Mouse (Mus musculus) heart, postnatal 25 days (tissue): ENCODE results near the gene Slc23a2. TPM values are rescaled to one million over a fixed set of nuclear protein-coding genes. Genes with fewer than 3 reads are reported as not detected.

Source experiments
- DNase-seq: peaks from one replicate; pipeline ENCODE4 v3.0.0; 2022; ENCODE audit warnings: low spot score
- intact Hi-C: fragments of 180-260 bp; cut with DNase I; formaldehyde crosslinking; loops from one replicate; pipeline ENCODE4 v1.15.1; 2025
- total RNA-seq, 2 experiments: library from RNA; stranded (reverse); gene quantifications; 2 replicates each; pipeline ENCODE4 v1.2.3; 2021

The Slc23a2 gene
- total RNA-seq, 2 experiments from 2014 or later: 13.5 to 14.5 TPM

DNA sequence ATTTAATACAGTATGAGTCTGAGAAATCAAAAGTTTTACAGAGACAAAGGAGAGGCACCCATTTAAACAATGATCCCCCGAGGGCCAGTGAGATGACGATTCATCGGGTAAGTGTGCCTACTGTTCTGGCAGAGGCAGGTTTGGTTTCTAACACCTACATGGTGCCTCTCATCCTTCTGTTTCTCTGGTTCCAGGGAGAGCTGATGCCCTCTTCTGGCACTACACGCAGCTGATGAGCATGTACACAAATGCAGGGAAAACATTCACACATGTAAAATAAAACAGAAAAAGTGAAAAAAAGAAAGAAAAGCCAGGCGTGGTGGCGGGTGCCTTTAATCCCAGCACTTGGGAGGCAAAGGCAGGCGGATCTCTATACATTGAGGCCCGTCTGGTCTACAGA is 85.0 kb downstream of the Slc23a2 start:
- DNase-seq: no peak
- intact Hi-C loops: loop anchor here (5.0 kb wide), 2 partner anchors 73 to 182 kb away; no protein-coding TSS in a partner anchor

DNA sequence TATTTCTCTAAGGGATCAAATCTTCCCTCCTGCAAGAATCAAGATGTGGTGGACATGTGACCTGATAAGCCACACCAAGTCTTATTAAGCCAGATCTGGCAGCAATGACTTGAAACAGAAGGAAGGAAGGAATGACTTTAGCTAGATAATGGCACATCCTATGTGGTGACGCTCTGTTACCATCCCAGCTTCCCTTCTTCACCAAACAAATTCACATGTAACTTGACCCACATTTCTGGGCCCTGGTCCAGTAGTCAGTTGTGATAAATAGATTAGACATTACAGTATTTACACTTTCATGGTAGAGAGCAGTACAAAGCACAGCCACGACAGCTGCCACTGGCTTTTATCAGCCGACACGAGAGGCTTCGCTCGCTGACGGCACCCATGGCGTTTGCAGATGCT is 89.6 kb downstream of the Slc23a2 start:
- intact Hi-C loops: loop anchor here (5.0 kb wide), 1 partner anchor 68 kb away; no protein-coding TSS in a partner anchor
- DNase-seq: no peak

DNA sequence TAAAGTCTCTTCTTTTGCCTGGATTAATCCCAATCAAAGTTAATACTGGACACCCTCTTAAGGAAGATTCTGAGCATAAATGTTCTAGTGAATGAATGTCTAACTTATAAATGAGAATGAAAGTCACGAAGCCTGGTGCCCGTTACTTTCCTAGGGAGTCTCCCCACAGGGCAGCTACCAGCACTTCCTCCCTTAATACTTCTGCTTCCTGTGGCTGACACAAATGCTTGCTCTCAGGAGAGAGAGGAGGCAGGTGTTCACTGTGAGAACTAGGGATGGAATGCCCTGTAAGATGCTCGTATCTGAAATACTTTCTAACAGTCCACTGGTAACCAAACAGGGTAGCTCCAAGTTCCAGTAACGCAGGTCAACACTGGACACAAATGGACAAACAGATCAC is 91.1 kb downstream of the Slc23a2 start:
- intact Hi-C loops: no loop called here

DNA sequence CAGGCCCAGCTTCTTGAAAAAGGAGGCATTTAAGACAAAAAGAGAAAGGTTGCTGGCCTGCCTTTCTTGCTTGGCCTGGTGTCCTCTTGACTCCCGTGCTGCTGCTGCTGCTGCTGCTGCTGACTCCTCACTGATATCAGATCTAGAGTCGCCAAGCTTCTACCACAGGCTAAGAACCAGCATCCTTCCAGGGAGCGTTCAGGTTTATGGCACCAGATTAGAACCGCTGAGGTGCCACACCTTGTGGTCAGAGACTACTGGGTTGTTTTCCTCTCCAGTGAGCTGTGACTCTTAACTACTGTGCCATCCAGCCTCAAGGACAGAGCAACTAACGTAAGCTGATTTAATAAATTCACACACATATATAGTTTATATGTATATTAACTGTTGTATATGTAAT is 93.1 kb downstream of the Slc23a2 start:
- intact Hi-C loops: no loop called here
- no peak for DNase-seq

More for the DNA sequence above, 91.1 kb downstream of the Slc23a2 start:
- no peak for DNase-seq

DNA sequence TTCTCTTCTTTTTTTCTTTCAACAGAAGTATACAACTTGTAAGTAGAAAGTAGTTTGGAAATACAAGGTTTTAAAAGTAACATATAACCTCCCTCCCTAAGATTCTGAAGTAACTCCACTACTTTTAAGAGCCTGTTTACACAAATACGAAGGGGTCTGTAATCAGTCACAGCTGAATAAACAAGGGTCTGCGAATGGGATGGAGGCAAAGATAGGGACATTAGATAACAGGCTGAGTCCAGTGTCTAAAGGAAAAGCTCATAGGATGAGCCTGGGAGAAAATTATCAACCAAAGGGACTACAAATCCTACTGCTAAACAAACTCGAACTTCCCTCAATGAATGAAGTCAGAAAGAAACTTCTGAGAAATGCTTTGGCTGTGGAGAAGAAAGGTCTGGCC is 95.0 kb downstream of the Slc23a2 start:
- intact Hi-C loops: no loop called here
- DNase-seq: no peak

DNA sequence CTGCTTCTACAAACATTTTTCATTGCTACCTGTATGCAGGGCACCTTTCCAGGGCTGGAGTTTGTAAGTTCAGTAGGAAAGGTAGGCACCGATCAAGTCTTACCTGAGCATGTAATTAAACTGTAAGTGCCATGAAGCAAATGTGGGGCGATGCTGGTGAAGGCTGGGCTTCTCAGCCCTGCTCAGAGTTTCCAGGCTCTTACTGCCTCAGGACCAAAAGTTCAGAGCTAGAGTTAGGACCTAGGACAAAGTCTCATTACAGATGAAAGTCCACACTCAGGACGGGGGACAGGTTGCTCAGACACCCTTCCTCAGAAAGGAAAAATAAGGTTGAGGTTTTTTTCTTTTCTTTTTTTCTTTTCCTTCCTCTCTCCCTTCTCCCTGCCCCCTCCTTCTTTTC is 95.4 kb downstream of the Slc23a2 start:
- intact Hi-C loops: no loop called here
- DNase-seq: no peak

DNA sequence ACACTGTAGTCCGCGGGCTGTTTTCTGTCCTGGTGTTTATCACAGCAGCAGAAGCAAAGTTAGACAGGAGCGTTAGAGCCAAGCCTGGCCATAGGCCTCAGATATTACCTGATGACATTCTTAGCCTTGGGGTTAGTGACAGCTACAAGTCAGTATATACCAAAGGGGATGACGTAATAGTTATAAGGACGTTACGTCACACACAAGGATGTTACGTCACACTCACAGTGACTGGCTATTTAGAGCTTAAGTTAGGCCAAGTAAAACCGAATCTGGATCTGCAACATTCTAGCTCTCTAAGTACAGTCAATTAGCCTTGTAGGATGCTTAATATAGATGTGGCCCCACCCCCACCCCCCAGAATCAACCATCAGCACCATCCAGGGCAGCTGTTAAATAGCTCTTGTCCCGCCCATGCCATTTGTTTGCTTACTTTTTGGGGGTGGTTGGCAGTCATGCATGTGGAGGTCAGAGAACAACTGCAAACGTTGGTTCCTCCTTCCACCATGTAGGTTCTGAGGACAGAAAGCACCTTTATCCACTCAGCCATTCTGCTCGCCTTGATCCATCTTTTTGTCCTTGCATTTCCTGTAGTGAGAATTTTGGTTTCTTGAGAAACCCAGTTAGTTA is 96.7 kb downstream of the Slc23a2 start:
- DNase-seq: no peak
- intact Hi-C loops: no loop called here

DNA sequence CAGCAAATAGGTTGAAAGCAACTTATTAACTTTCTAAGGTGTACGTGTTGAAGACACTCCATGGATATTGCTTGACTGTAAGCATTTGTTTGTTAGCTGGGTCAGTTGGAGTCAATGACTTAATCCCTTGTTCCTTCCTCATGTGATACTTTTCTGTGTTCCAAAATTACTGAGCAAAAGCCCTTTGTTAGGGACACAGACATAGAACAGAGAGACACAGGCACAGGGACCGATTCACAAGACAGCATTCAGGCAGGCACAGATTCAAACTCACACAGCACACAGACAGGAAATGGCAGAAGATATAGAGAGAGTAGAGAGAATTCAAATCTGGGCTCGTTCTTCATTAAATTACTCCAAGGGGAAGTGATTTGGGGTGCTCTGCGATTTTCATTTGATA is 97.5 kb downstream of the Slc23a2 start:
- no peak for DNase-seq
- intact Hi-C loops: no loop called here

DNA sequence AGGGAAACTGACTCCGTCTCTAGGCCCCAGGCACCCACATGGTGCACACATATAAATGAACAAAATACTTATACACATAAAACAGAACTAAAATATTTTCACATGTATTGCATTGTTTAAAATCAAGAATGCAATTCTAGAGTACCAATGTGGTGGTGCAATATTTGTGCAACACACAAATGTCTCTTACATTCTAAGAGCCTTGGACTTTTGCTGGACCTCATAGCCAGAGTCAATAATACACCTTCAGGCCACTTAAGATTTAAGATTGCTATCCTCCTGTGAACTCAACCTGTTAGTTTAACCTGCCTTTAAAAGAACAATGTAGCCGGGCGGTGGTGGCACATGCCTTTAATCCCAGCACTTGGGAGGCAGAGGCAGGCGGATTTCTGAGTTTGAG is 98.2 kb downstream of the Slc23a2 start:
- intact Hi-C loops: no loop called here
- no peak for DNase-seq

DNA sequence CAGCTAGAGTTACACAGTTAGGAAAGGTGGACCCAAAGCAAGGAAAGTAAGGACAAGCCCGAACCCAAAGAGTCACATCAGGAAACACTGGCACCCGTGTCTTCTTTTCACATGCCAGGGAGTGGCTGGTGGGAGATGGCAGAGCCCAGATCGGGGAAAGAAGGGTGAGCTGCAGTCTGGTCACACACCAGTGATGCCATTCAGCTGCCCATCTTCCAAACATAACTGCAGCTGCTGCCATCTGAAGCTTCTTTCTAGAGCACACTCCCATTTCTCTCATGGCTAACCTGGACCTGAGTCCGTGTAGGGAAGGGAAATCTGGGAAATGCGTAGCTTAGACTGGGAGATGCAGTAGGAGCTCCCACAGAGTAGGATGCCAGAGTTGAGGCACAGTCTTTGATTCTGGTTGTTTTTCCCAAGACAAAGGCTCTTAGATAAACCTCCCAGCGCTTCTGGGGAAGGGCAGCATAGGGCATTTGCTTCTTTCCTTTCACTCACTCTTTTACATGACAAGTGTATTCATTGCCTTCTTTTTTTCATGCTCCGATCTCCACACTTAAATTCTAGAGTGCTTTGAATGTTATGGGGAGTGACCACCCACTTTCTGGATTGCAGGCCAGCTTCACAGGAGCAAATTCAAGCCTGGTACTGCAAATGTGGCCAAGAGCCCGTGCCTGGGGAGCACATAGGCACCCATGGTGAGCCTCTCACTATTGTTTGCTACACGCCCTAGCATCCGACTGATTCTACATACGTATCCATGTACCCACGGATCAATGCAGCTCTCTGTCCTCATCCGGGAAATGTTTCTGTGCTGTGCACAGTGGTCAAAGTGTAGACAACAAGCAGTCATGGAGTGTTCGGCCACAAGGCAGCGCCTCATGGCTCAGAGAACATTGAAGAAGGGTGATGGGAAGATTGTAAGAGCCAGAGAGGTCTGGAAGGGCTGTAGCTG is 100.3 kb downstream of the Slc23a2 start:
- intact Hi-C loops: no loop called here
- no peak for DNase-seq

DNA sequence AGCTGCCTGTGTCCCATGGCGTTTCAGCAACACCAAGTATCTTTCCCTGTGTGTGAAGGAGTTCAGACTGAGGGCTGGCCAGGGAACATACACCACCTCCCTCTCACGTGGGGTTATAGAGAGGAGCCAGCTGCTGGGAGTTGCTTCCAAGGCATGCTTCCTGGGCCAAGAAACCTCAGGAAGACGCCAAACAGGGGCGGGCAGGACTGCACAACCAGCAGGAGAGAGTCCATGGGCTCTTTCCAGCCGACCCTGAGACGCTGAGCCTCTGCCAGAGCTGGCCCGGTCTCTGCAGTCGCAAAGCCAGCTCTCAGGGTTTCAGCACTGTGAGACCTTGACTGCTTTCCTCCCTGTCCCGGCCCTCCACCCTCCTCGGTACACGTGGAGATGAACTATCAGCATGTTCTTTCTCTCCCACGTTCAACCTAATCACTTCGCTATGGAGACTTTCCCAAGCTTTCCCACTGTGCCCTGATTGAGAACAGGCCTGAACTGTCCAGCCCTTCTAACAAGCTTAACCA is 101.7 kb downstream of the Slc23a2 start:
- intact Hi-C loops: no loop called here
- DNase-seq: peak; percentile 88

DNA sequence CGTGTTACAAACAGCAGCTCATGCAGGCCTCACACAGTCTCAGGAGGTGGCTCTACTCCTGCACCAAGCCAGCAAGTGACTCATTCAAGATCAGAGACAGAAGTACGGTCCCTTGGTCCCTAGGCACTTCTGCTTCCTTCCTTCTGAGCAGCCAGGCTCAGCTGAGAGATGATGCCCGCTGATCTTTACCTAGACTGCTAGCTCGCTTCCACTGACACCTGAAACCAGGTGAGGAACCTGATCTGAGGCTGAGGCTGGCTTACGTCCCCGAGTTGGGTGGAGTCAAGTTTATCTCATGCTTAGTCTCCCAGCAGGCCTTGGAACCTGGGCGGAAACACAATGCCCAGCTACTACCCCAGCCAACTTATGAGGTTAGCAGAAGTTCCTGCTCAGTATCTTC is 105.0 kb downstream of the Slc23a2 start:
- intact Hi-C loops: no loop called here

DNA sequence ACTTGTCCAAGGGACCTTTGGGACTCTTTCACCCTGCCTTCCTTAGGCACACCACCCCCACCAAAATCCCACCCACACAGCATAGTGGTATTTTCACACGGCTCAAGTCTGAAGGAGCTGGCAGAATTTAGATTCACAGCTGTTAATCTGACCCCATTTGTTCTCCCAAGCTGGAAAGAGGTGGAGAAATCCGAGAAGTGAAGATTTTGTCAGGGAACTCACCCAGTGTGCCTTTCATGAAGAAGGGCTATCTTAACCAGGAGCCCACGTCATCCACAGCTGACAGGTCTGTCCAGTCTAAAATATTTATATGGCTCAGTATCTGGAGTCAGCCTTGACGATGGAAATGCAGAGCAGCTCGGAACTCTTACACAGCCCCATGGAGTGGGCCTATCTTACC is 108.6 kb downstream of the Slc23a2 start:
- intact Hi-C loops: no loop called here
- DNase-seq: no peak

More for the DNA sequence above, 105.0 kb downstream of the Slc23a2 start:
- no peak for DNase-seq

DNA sequence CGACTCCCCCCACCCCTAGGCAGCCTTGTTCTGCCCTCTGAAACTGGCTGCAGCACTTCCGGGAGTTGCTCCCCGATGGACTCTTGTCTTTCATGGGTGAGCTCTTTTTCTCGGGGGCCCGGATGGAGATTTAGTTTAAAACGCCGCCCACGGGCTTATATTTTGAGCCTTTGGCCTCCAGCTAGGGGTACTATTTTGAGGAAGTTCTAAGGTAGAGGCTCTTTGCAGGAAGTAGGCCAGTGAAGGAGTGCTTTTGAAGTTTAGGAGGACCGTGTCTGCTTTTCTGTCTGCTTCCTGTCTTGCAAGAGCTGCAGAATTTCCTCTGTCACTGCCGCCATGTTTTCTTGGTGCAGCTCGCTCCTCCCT is 109.5 kb downstream of the Slc23a2 start:
- no peak for DNase-seq
- intact Hi-C loops: no loop called here

DNA sequence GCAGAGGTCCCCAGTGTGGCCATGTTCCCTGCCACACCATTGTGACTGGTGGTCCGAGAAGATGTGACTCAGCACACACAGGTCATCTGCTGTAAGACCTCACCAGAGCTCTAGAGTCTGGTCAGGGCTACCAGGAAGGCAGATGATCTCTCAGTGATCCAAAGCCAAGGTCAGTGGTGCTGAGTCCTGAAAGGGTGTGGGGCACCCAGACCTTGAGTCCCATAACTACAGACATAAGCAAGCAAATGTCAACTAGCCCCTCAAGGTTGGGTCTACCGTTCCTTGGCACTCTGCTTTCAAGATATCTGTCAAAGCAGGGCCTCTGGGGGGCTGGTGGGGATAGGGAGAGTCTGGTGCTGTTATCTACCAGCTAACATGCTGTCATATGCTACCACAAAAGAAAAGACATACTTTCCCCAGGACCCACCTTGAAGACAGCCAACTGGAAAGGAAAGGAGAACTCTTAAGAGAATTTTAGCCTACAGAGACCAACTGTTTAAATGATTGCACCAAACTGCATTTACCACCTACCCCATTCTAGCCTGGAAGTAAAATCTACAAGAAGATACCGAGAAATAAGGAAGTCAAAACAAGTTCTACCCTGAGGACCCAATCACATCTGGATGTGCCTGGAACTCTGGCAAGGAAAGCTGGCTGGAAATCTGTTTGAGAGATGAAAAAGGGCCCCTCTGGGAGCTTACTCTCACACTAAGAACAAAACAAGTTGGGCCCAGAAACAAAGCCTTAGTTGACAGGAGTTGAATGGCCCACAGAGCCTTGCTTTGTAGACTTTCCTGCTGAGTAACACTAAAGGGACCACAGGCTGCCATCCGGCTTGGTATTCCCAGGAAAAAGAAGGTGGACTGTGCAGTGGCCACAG is 110.1 kb downstream of the Slc23a2 start:
- intact Hi-C loops: no loop called here
- no peak for DNase-seq

DNA sequence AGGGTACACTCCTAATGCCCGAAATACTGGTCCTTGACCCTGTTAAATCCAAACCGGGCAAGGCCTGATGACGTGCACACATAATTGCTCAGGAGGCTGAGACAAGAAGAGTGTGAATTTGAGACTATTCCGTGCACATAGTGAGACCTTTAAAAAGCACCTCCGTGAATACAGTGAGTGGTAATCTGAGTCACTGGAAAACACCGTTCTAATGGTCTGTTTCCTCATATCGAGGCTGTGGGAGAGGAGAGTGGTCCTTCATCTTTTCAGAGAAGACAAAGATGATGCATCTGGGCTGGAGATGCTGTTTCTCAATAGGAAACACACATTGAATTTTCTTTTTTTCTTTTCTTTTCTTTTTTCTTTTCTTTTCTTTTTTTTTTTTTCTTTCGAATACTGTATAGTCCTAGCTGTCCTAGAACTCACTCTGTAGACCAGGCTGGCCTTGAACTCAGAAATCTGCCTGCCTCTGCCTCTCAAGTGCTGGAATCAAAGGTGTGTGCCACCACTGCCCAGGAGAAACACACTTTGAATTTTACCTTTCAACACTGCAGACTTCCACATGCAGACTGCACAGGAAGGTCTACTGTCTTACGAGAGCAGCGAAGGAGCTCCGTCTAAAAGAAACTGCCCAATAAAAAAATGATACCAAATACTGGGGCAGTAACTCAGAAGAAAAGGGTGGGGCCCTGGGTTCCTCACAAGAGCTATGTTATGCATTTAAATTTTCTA is 113.4 kb downstream of the Slc23a2 start:
- intact Hi-C loops: no loop called here
- DNase-seq: no peak

DNA sequence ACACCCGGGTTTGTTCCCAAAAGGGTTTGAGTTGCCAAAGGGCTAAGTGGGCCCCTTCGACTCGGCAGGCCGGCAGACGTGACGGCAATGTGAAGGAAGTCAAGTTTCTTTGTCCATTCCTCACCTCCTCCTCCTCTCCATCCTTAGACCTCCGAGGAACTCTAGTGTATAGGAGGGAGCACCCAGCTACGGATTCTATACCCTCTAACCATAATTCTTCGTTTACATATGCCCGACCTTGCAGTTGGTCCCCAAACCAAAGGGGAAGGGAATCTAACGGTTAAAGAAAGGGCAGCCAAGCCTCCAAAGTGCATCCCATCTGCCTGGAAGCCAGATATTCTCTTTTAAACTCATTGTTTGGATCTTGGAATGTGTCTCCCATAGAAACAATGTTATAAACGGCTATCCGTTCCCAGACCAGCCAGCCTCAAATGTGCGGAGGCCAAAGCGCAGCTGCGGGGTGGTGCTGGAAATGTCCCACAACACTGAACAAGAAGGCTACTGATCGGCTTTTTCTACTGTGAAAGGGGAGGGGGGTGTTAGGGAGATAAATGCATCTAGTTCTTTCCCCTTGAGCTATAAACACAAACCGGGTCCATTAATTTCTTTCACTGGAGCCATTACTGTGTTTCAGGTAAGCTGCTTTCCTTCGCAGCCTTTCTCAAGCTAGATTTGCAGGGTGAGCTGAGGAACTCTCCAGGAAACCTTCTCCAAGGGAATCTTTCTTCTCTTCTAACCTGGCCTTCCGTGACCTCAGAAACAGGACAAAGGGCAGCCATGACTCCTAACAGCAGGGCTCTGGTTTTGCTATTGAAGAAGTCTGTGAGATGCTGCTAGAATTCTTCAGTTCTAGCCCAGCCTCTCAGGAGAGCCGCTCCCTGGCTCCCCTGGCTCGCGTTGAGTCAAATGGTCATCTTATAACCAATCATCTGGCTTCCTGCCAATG is 114.2 kb downstream of the Slc23a2 start:
- no peak for DNase-seq
- intact Hi-C loops: no loop called here

DNA sequence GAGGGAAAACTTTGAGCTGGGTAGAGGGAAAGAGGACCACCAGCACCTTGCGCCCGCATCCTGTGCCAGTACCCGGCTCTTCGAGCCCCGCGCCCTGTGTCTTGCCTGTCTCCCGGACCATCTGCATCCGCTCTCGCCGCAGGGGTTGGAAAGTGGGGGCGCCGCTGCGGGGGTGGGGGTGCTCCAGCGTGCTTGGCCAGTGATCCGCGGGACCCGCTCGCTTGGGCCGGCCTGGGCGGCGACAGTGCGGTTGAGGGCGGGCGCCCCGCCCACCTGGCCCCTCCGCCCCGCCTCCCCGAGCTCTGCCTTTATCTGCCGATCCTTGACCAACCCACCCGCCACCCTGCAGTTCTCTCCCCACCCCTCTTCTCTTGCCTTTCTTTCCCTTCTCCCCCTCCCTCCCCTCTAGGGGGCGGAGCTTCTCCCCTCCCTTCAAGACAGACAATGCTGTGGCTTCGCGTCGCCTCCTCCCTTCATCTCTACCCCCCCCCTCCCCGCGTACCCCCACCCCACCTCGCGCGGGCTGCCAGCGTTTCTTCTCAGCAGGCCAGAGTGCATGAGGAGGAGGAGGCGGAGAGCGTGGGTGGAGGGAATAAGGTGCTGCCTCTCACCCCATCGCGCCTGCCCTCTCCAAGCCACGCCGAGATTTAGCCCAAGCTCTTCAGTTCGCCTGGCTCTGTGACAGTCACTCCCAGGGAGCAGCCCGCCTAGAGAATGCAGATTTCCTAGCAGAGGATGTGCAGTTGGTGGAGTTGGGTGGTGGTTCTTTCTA is 115.1 kb downstream of the Slc23a2 start, which contains the start of gene Rassf2:
TSS of gene Rassf2 (minus strand) at position 613 of the 772 bp plus-strand sequence.
- intact Hi-C loops: no loop called here

More for the DNA sequence above, 115.1 kb downstream of the Slc23a2 start, which contains the start of gene Rassf2:
- DNase-seq: peak; percentile 79
